ENCODE assay signal across 12 mouse cellular contexts in genomic region chr10:35654548-35655180, GRCm38 (mm10). TPM values are rescaled to one million over a fixed set of nuclear protein-coding genes. Genes with fewer than 3 reads are reported as not detected.
A peak's percentile ranks its signal among the peaks of the same experiment; 100 is the strongest.
DNase-seq lines count a peak whose midpoint lies in the region; ATAC-seq and TF ChIP-seq lines count a peak whose summit lies in the region.
"Had no signal": no experiment of that assay in that cellular context is flagged by ENCODE, and none has a peak within 500 bp of the region (broad histone marks: within the 10 kb centered on the region; RNA-seq: fewer than 3 reads in every experiment).

No protein-coding gene starts in this region.

- no peak for ATAC-seq in kidney, embryonic 14.5 days (ENCODE audit: low FRiP score, low TSS enrichment)
- peak; percentile 88 for ATAC-seq in hindbrain, embryonic 15.5 days (ENCODE audit: low FRiP score, low read depth)
- peak; percentile 89 for ATAC-seq in neural tube, embryonic 13.5 days (ENCODE audit: low read depth)
- ATAC-seq: forebrain, embryonic 13.5 days had no signal

- no peak for TF ChIP-seq CTCF in cerebellum, adult 2 months (IDR thresholded peaks at IDR 0.05; ENCODE audit: borderline replicate concordance, insufficient read depth, low read depth, low read length)

- no peak overlapping the region for H3K4me3 ChIP-seq in kidney, embryonic 14.5 days (ENCODE audit: low read length)
- no peak overlapping the region for H3K4me3 ChIP-seq in cerebellum, adult 2 months (replicated peaks; ENCODE audit: insufficient read depth, low read depth, low read length)
- no peak overlapping the region for H3K4me3 ChIP-seq in hindbrain, embryonic 15.5 days
- H3K4me3 ChIP-seq in neural tube, embryonic 13.5 days = no peak overlapping the region
- H3K4me3 ChIP-seq: forebrain, embryonic 13.5 days; limb, embryonic 15.5 days had no signal

- no peak overlapping the region for H3K4me2 ChIP-seq in kidney, embryonic 14.5 days (replicated peaks; ENCODE audit: low read depth, low read length)
- H3K4me2 ChIP-seq in hindbrain, embryonic 15.5 days = no peak overlapping the region
- no peak overlapping the region for H3K4me2 ChIP-seq in neural tube, embryonic 13.5 days
- H3K4me2 ChIP-seq: forebrain, embryonic 13.5 days; limb, embryonic 15.5 days had no signal

- no peak for TF ChIP-seq POLR2A in cerebellum, adult 2 months (IDR thresholded peaks at IDR 0.05; ENCODE audit: borderline replicate concordance, insufficient read depth, low read length)

- DNase-seq in kidney, postnatal 10 days = peak; percentile 10
- peak; percentile 17 to 46 for DNase-seq in cerebellum, adult 2 months
- no peak for DNase-seq in adrenal gland, adult 18-20 months (ENCODE audit: low spot score in 2 of 2)
- DNase-seq in spleen, adult 18-20 months = no peak
- no peak for DNase-seq in kidney, adult 11 months
- DNase-seq: kidney, adult 9 months; thymus, adult 18-20 months had no signal

- no peak overlapping the region for H3K9ac ChIP-seq in kidney, embryonic 14.5 days (ENCODE audit: low read depth, low read length)
- H3K9ac ChIP-seq in hindbrain, embryonic 15.5 days = no peak overlapping the region
- H3K9ac ChIP-seq in neural tube, embryonic 13.5 days = no peak overlapping the region
- H3K9ac ChIP-seq: forebrain, embryonic 13.5 days; limb, embryonic 15.5 days had no signal

- no peaks in the 10 kb centered on the region for H3K4me1 ChIP-seq in kidney, embryonic 14.5 days (ENCODE audit: control insufficient read depth, insufficient read depth, low read length)
- H3K4me1 ChIP-seq in cerebellum, adult 2 months (ENCODE audit: control insufficient read depth, insufficient read depth, low read length) = no peaks in the 10 kb centered on the region
- H3K4me1 ChIP-seq in hindbrain, embryonic 15.5 days (replicated peaks) = peaks cover 4% of the 10 kb centered on the region
- peaks cover 4% of the 10 kb centered on the region; the same call in 1 of the 2 replicates for H3K4me1 ChIP-seq in neural tube, embryonic 13.5 days (replicated peaks)
- H3K4me1 ChIP-seq: forebrain, embryonic 13.5 days; limb, embryonic 15.5 days had no signal

- H3K36me3 ChIP-seq in kidney, embryonic 14.5 days (ENCODE audit: control insufficient read depth, insufficient read depth, low read length) = no peaks in the 10 kb centered on the region
- no peaks in the 10 kb centered on the region for H3K36me3 ChIP-seq in hindbrain, embryonic 15.5 days
- H3K36me3 ChIP-seq in neural tube, embryonic 13.5 days = no peaks in the 10 kb centered on the region
- H3K36me3 ChIP-seq: limb, embryonic 15.5 days had no signal

- no peak overlapping the region for H3K27ac ChIP-seq in kidney, embryonic 14.5 days (ENCODE audit: low read depth, low read length)
- no peak overlapping the region for H3K27ac ChIP-seq in cerebellum, adult 2 months (ENCODE audit: insufficient read depth, low read length)
- peak overlapping the region; percentile 61 for H3K27ac ChIP-seq in hindbrain, embryonic 15.5 days (replicated peaks)
- H3K27ac ChIP-seq in neural tube, embryonic 13.5 days (replicated peaks) = peak overlapping the region; percentile 59
- H3K27ac ChIP-seq: forebrain, embryonic 13.5 days; limb, embryonic 15.5 days had no signal

- no peaks in the 10 kb centered on the region for H3K27me3 ChIP-seq in kidney, embryonic 14.5 days (ENCODE audit: control insufficient read depth, insufficient read depth, low read length)
- no peaks in the 10 kb centered on the region for H3K27me3 ChIP-seq in cerebellum, adult 2 months (ENCODE audit: control insufficient read depth, insufficient read depth, low read length)
- no peaks in the 10 kb centered on the region for H3K27me3 ChIP-seq in hindbrain, embryonic 15.5 days
- H3K27me3 ChIP-seq in neural tube, embryonic 13.5 days = no peaks in the 10 kb centered on the region
- H3K27me3 ChIP-seq: forebrain, embryonic 13.5 days; limb, embryonic 15.5 days had no signal

- H3K9me3 ChIP-seq in kidney, embryonic 14.5 days (ENCODE audit: control insufficient read depth, low read length) = no peaks in the 10 kb centered on the region
- H3K9me3 ChIP-seq in hindbrain, embryonic 15.5 days = no peaks in the 10 kb centered on the region
- no peaks in the 10 kb centered on the region for H3K9me3 ChIP-seq in neural tube, embryonic 13.5 days
- H3K9me3 ChIP-seq: forebrain, embryonic 13.5 days; limb, embryonic 15.5 days had no signal

RNA-seq across cellular contexts. Expression of gene Amd2, which starts 57.0 kb away (rescaled TPM):
- 5.3 and 5.8 TPM in 2 replicates for polyA plus RNA-seq in kidney, embryonic 14.5 days (2014; fragmentation: Nextera tagmentation; extraction: Ambion mirVana)
- polyA plus RNA-seq in cerebellum, adult 2 months (2012; rRNA removed) = 1.7 and 1.8 TPM in 2 replicates
- polyA plus RNA-seq in hindbrain, embryonic 15.5 days (2015; fragmentation: Nextera tagmentation; extraction: Ambion mirVana) = 1.6 and 1.7 TPM in 2 replicates
- polyA plus RNA-seq in neural tube, embryonic 13.5 days (2015; fragmentation: Nextera tagmentation; extraction: Ambion mirVana) = 1.7 and 1.8 TPM in 2 replicates
- total RNA-seq in adrenal gland, adult 18-20 months (2021) = 10 to 100 TPM; 14.2 to 18.5 TPM

Comparison
In these comparisons a context has a peak if more than half of its experiments do, and no peak if none do; other contexts are left out.
1. DNase-seq: peak in kidney, postnatal 10 days (single experiment) and cerebellum, adult 2 months (2 of 2); none in adrenal gland, adult 18-20 months (0 of 2), spleen, adult 18-20 months (0 of 2) and kidney, adult 11 months (single experiment).
2. H3K27ac ChIP-seq: peak in hindbrain, embryonic 15.5 days (single experiment) and neural tube, embryonic 13.5 days (single experiment); none in kidney, embryonic 14.5 days (single experiment) and cerebellum, adult 2 months (single experiment).